Mouse (Mus musculus) colon, adult 2 months (tissue): ENCODE measurements around the gene Paqr5. TPM values are rescaled to one million over a fixed set of nuclear protein-coding genes. Genes with fewer than 3 reads are reported as not detected.

Source experiments
- polyA plus RNA-seq: library from polyadenylated mRNA; depleted of rRNA; stranded (reverse); fragments of >200 nt; gene quantifications from 2 replicates; pipeline ENCODE4 v1.2.3, GENCODE M21; 2012; rRNA removed

The Paqr5 gene
- 71.2 and 151 TPM in 2 replicates for polyA plus RNA-seq

GRCm38 (mm10) chr9:62026600-62026999 lies at the start of gene Paqr5:
Gene Paqr5 (minus strand): TSS chr9:62026856.

GRCm38 (mm10) chr9:61946623-61947401 lies 79.8 kb downstream of the Paqr5 start, which contains the start of gene Kif23:
Gene Kif23 (minus strand): TSS chr9:61946774.

GRCm38 (mm10) chr9:61914203-61914916 lies 112.3 kb downstream of the Paqr5 start, which contains the start of gene Rplp1:
Gene Rplp1 (minus strand): TSS chr9:61914542.

Other genes starting within 250 kb of the Paqr5 start
- gene Rplp1, start 112.3 kb downstream of the Paqr5 start, polyA plus RNA-seq, result 7,917 and 10,641 TPM in 2 replicates
- gene Kif23, start 80.1 kb downstream of the Paqr5 start, polyA plus RNA-seq, result 1.7 and 5.1 TPM in 2 replicates
- 2.4 and 2.8 TPM in 2 replicates for gene Glce, start 95.8 kb upstream of the Paqr5 start, polyA plus RNA-seq